Comparison of ENCODE assay signal across 9 mouse cellular contexts in the genomic region with DNA sequence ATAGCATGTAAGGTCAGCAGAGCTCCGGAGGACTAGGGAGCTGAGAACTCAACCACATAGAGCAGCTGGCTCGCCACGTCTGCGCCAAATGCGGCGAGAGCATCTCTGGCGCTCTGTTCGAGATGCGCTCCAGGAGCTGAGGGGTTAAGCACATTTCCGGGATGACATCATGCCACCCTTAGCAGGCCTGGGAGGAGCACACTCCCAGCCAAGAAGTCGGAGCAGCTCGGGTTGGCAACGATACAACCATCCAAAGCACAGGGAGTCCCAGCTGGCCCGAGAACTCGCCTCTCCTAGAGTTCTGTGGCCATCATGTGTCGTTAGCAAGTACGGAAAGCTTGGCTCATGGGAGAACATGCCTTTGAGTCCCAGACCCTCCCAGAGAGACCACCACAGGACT. TPM values are rescaled to one million over a fixed set of nuclear protein-coding genes. Genes with fewer than 3 reads are reported as not detected.
A peak's percentile ranks its signal among the peaks of the same experiment; 100 is the strongest.
DNase-seq lines count a peak whose midpoint lies in the region; ATAC-seq lines count a peak whose summit lies in the region.
"Had no signal": no experiment of that assay in that cellular context is flagged by ENCODE, and none has a peak within 500 bp of the region (broad histone marks: within the 10 kb centered on the region; RNA-seq: fewer than 3 reads in every experiment).

No protein-coding gene starts in this region.

- H3K36me3 ChIP-seq in stomach, embryonic 14.5 days (ENCODE audit: control insufficient read depth, insufficient read depth, low read length): no peaks in the 10 kb centered on the region

- H3K9ac ChIP-seq in stomach, embryonic 14.5 days (replicated peaks; ENCODE audit: low read depth, low read length): no peak overlapping the region

- no peak overlapping the region for H3K4me2 ChIP-seq in stomach, embryonic 14.5 days (replicated peaks; ENCODE audit: low read depth, low read length)

- H3K4me3 ChIP-seq in stomach, embryonic 14.5 days (ENCODE audit: low read depth, low read length): no peak overlapping the region

- H3K4me1 ChIP-seq in stomach, embryonic 14.5 days (ENCODE audit: control insufficient read depth, insufficient read depth, low read length): 0 out of 2 replicates have a peak, but pooled peaks cover 5% of the 10 kb centered on the region

- no peaks in the 10 kb centered on the region for H3K27me3 ChIP-seq in stomach, embryonic 14.5 days (ENCODE audit: control insufficient read depth, insufficient read depth, low read length)

- WGBS in stomach, embryonic 14.5 days: 54% methylated on average over 17 of the region's 17 CpGs

- peak; percentile 59 for DNase-seq in left cerebral cortex, postnatal 4 days
- DNase-seq in left cerebral cortex, adult 9 months (ENCODE audit: low spot score in 2 of 2): no peak
- DNase-seq in gastrocnemius, adult 18-20 months (ENCODE audit: low spot score): peak; percentile 79
- peak; percentile 85 to 87 for DNase-seq in heart, postnatal 10 days
- no peak for DNase-seq in left cerebral cortex, adult 8-10 months (ENCODE audit: low spot score in 2 of 2)
- DNase-seq in adrenal gland, postnatal 4 days (ENCODE audit: low spot score in 2 of 2): no peak

- ATAC-seq in stomach, embryonic 14.5 days (ENCODE audit: insufficient number of reproducible peaks, insufficient read depth, low FRiP score, low read depth): peak; percentile 38; the same call in 1 of the 2 replicates

- no peaks in the 10 kb centered on the region for H3K9me3 ChIP-seq in stomach, embryonic 14.5 days (ENCODE audit: control insufficient read depth, low read depth, low read length)

- H3K27ac ChIP-seq in stomach, embryonic 14.5 days (ENCODE audit: low read length): 0 out of 2 replicates have a peak overlapping the region, but pooled peaks have one; percentile 21

- intact Hi-C loops in left cerebral cortex, postnatal 4 days (cut with DNase I): loop anchor here (5.0 to 10.0 kb wide), 2 partner anchors 191 to 293 kb away; a partner anchor contains a TSS
- intact Hi-C loops in heart, postnatal 10 days (cut with DNase I): no loop called here

RNA-seq across cellular contexts. Expression of a gene that starts 22.8 kb away (rescaled TPM):
- total RNA-seq in left cerebral cortex, postnatal 4 days (2021): 1 to 10 TPM; 1.5 to 1.7 TPM
- 1,000 to 10,000 TPM; 2,008 to 2,153 TPM for total RNA-seq in gastrocnemius, adult 18-20 months (2021)
- 100 to 1,000 TPM; 879 to 920 TPM for total RNA-seq in heart, postnatal 10 days (2021)
- polyA plus RNA-seq in stomach, embryonic 14.5 days (2014; fragmentation: Nextera tagmentation; extraction: Ambion mirVana): 1.3 and 1.8 TPM in 2 replicates
- 1 to 10 TPM; 4.8 to 5.4 (median 5.2) TPM for total RNA-seq in left cerebral cortex, adult 8-10 months (2022)
- 10 to 100 TPM; 14.3 to 37.2 TPM for total RNA-seq in adrenal gland, postnatal 4 days (2021)
- total RNA-seq: neutrophil, adult 5-6 weeks had no signal

RNA-seq across cellular contexts. Expression of a gene that starts 34.2 kb away (rescaled TPM):
- total RNA-seq in left cerebral cortex, postnatal 4 days (2021): not detected
- total RNA-seq in gastrocnemius, adult 18-20 months (2021): not detected
- 1 to 10 TPM; 2.0 to 2.3 TPM for total RNA-seq in heart, postnatal 10 days (2021)
- polyA plus RNA-seq in stomach, embryonic 14.5 days (2014; fragmentation: Nextera tagmentation; extraction: Ambion mirVana): not detected in 2 replicates
- total RNA-seq in left cerebral cortex, adult 8-10 months (2022): not detected
- total RNA-seq in adrenal gland, postnatal 4 days (2021): not detected
- total RNA-seq: left cerebral cortex, postnatal 14 days; neutrophil, adult 5-6 weeks had no signal

RNA-seq across cellular contexts. Expression of a gene that starts 43.1 kb away (rescaled TPM):
- not detected for total RNA-seq in left cerebral cortex, postnatal 4 days (2021)
- not detected for total RNA-seq in gastrocnemius, adult 18-20 months (2021)
- not detected for total RNA-seq in heart, postnatal 10 days (2021)
- polyA plus RNA-seq in stomach, embryonic 14.5 days (2014; fragmentation: Nextera tagmentation; extraction: Ambion mirVana): not detected in 2 replicates
- not detected for total RNA-seq in left cerebral cortex, adult 8-10 months (2022)
- total RNA-seq in adrenal gland, postnatal 4 days (2021): not detected
- total RNA-seq: left cerebral cortex, postnatal 14 days; neutrophil, adult 5-6 weeks had no signal

Comparison
In these comparisons a context has a peak if more than half of its experiments do, and no peak if none do; other contexts are left out.
1. DNase-seq: peak in left cerebral cortex, postnatal 4 days (single experiment), gastrocnemius, adult 18-20 months (single experiment) and heart, postnatal 10 days (2 of 2); none in left cerebral cortex, adult 9 months (0 of 2), left cerebral cortex, adult 8-10 months (0 of 2) and adrenal gland, postnatal 4 days (0 of 2).
2. RNA of a gene that starts 22.8 kb away (total RNA-seq): 2,008 to 2,153 TPM in gastrocnemius, adult 18-20 months and 879 to 920 TPM in heart, postnatal 10 days; 14.3 to 37.2 TPM in adrenal gland, postnatal 4 days, 4.8 to 5.4 TPM in left cerebral cortex, adult 8-10 months and 1.5 to 1.7 TPM in left cerebral cortex, postnatal 4 days; every median in the first group is over 10 times any median in the second.